Mouse (Mus musculus): ENCODE results near the gene Gpatch8. TPM values are rescaled to one million over a fixed set of nuclear protein-coding genes. Genes with fewer than 3 reads are reported as not detected.

The Gpatch8 gene
- total RNA-seq, 2 experiments from 2014 or later = 51.4 to 54.4 TPM

GRCm38 (mm10) chr11:102453131-102453530, 103.1 kb downstream of the Gpatch8 start:
- no peak for DNase-seq (ENCODE audit: low spot score in 2 of 2)

- DNase-seq (ENCODE audit: low spot score in 2 of 2) = no peak
These were observed 106.9 kb downstream of the Gpatch8 start for GRCm38 (mm10) chr11:102449043-102450008.

- DNase-seq (ENCODE audit: low spot score in 2 of 2) = peak in 1 of 2 experiments; percentile 48
These were observed 107.9 kb downstream of the Gpatch8 start for GRCm38 (mm10) chr11:102448327-102448726.

- DNase-seq (ENCODE audit: low spot score in 2 of 2) = peak; percentile 79 to 83
These were observed 108.7 kb downstream of the Gpatch8 start, which contains the start of gene Fam171a2 for GRCm38 (mm10) chr11:102447497-102447896. Fam171a2 (minus strand) TSS chr11:102447682.

- DNase-seq (ENCODE audit: low spot score in 2 of 2) = peak; percentile 48 to 49
These were observed 109.4 kb downstream of the Gpatch8 start for GRCm38 (mm10) chr11:102446581-102447461.

GRCm38 (mm10) chr11:102445891-102446361, 110.3 kb downstream of the Gpatch8 start:
- peak in 1 of 2 experiments; percentile 57 for DNase-seq (ENCODE audit: low spot score in 2 of 2)

- no peak for DNase-seq (ENCODE audit: low spot score in 2 of 2)
These were observed 110.8 kb downstream of the Gpatch8 start for GRCm38 (mm10) chr11:102445264-102445890.

- DNase-seq (ENCODE audit: low spot score in 2 of 2) = no peak
These were observed 111.4 kb downstream of the Gpatch8 start for GRCm38 (mm10) chr11:102444781-102445180.

- DNase-seq (ENCODE audit: low spot score in 2 of 2) = no peak
These were observed 111.9 kb downstream of the Gpatch8 start for GRCm38 (mm10) chr11:102444321-102444720.

- no peak for DNase-seq (ENCODE audit: low spot score in 2 of 2)
These were observed 112.5 kb downstream of the Gpatch8 start for GRCm38 (mm10) chr11:102443740-102444139.

- DNase-seq (ENCODE audit: low spot score in 2 of 2) = no peak
These were observed 114.1 kb downstream of the Gpatch8 start for GRCm38 (mm10) chr11:102442089-102442488.

- no peak for DNase-seq (ENCODE audit: low spot score in 2 of 2)
These were observed 114.8 kb downstream of the Gpatch8 start for GRCm38 (mm10) chr11:102441434-102441833.

GRCm38 (mm10) chr11:102440255-102440654, 115.9 kb downstream of the Gpatch8 start:
- DNase-seq (ENCODE audit: low spot score in 2 of 2) = no peak

GRCm38 (mm10) chr11:102439093-102440082, 116.8 kb downstream of the Gpatch8 start:
- DNase-seq (ENCODE audit: low spot score in 2 of 2) = peak in 1 of 2 experiments; percentile 41

GRCm38 (mm10) chr11:102438212-102439092, 117.7 kb downstream of the Gpatch8 start:
- peak; percentile 86 to 89 for DNase-seq (ENCODE audit: low spot score in 2 of 2)

- peak; percentile 67 to 69 for DNase-seq (ENCODE audit: low spot score in 2 of 2)
These were observed 118.8 kb downstream of the Gpatch8 start for GRCm38 (mm10) chr11:102437120-102438061.

GRCm38 (mm10) chr11:102436471-102436790, 119.8 kb downstream of the Gpatch8 start:
- no peak for DNase-seq (ENCODE audit: low spot score in 2 of 2)
